Mouse (Mus musculus): ENCODE data around the gene Arfgap3. TPM values are rescaled to one million over a fixed set of nuclear protein-coding genes. Genes with fewer than 3 reads are reported as not detected.

The Arfgap3 gene
- polyA plus RNA-seq, 2 experiments: 10.1 to 15.3 TPM

GRCm38 (mm10) chr15:83292261-83293056 lies 57.6 kb downstream of the Arfgap3 start:
- no peak for DNase-seq (ENCODE audit: low read depth in 3 of 3, low spot score in 3 of 3)
- H3K36me3 ChIP-seq (replicated peaks; ENCODE audit: control insufficient read depth, insufficient read depth, low read depth): no peaks in the 10 kb centered on the region
- WGBS (ENCODE audit: insufficient replicate concordance): 63% methylated on average over 13 of the region's 13 CpGs
- no peaks in the 10 kb centered on the region for H3K27me3 ChIP-seq (ENCODE audit: control insufficient read depth, insufficient read depth, low read length)
- H3K4me1 ChIP-seq (replicated peaks; ENCODE audit: control insufficient read depth in 2 of 2, insufficient read depth in 2 of 2, low read length in 1 of 2): peaks cover 0 to 6% of the 10 kb centered on the region in 2 experiments; a peak in 1 of 4 replicates
- no peaks in the 10 kb centered on the region for H3K9me3 ChIP-seq (ENCODE audit: control insufficient read depth, low read length)
- no peak for ATAC-seq (ENCODE audit: insufficient read depth)
- no peak overlapping the region for H3K4me3 ChIP-seq (ENCODE audit: insufficient read depth in 1 of 2, low read depth in 2 of 2, low read length in 2 of 2)
- TF ChIP-seq CTCF (IDR thresholded peaks at IDR 0.05; ENCODE audit: low read depth): no peak
- TF ChIP-seq EP300 (IDR thresholded peaks at IDR 0.05; ENCODE audit: low read depth): no peak
- H3K9ac ChIP-seq (replicated peaks): no peak overlapping the region
- no peak overlapping the region for H3K4me2 ChIP-seq (ENCODE audit: low read depth)
- H3K27ac ChIP-seq: no peak overlapping the region

- no peak overlapping the region for H3K4me3 ChIP-seq (ENCODE audit: insufficient read depth in 1 of 2, low read depth in 2 of 2, low read length in 2 of 2)
- no peaks in the 10 kb centered on the region for H3K9me3 ChIP-seq (ENCODE audit: control insufficient read depth, low read length)
- WGBS (ENCODE audit: insufficient replicate concordance): 50% methylated on average over 2 of the region's 2 CpGs
- H3K4me1 ChIP-seq (replicated peaks; ENCODE audit: control insufficient read depth in 2 of 2, insufficient read depth in 2 of 2, low read length in 1 of 2): peaks cover 0 to 6% of the 10 kb centered on the region in 2 experiments; a peak in 1 of 4 replicates
- no peaks in the 10 kb centered on the region for H3K36me3 ChIP-seq (replicated peaks; ENCODE audit: control insufficient read depth, insufficient read depth, low read depth)
- DNase-seq (ENCODE audit: low read depth in 3 of 3, low spot score in 3 of 3): no peak
- no peak overlapping the region for H3K9ac ChIP-seq (replicated peaks)
- no peak for TF ChIP-seq EP300 (IDR thresholded peaks at IDR 0.05; ENCODE audit: low read depth)
- TF ChIP-seq CTCF (IDR thresholded peaks at IDR 0.05; ENCODE audit: low read depth): no peak
- H3K27ac ChIP-seq: no peak overlapping the region
- no peak for ATAC-seq (ENCODE audit: insufficient read depth)
- H3K27me3 ChIP-seq (ENCODE audit: control insufficient read depth, insufficient read depth, low read length): no peaks in the 10 kb centered on the region
- no peak overlapping the region for H3K4me2 ChIP-seq (ENCODE audit: low read depth)
These were observed 59.1 kb downstream of the Arfgap3 start for GRCm38 (mm10) chr15:83290899-83291298.

- WGBS (ENCODE audit: insufficient replicate concordance): 59% methylated on average over 8 of the region's 8 CpGs
- no peak overlapping the region for H3K9ac ChIP-seq (replicated peaks)
- no peaks in the 10 kb centered on the region for H3K36me3 ChIP-seq (replicated peaks; ENCODE audit: control insufficient read depth, insufficient read depth, low read depth)
- no peaks in the 10 kb centered on the region for H3K9me3 ChIP-seq (ENCODE audit: control insufficient read depth, low read length)
- no peaks in the 10 kb centered on the region for H3K4me1 ChIP-seq (replicated peaks; ENCODE audit: control insufficient read depth in 2 of 2, insufficient read depth in 2 of 2, low read length in 1 of 2)
- DNase-seq (ENCODE audit: low read depth in 3 of 3, low spot score in 3 of 3): no peak
- H3K27ac ChIP-seq: no peak overlapping the region
- no peak for ATAC-seq (ENCODE audit: insufficient read depth)
- no peak overlapping the region for H3K4me2 ChIP-seq (ENCODE audit: low read depth)
- no peaks in the 10 kb centered on the region for H3K27me3 ChIP-seq (ENCODE audit: control insufficient read depth, insufficient read depth, low read length)
- H3K4me3 ChIP-seq (ENCODE audit: insufficient read depth in 1 of 2, low read depth in 2 of 2, low read length in 2 of 2): no peak overlapping the region
- no peak for TF ChIP-seq EP300 (IDR thresholded peaks at IDR 0.05; ENCODE audit: low read depth)
- TF ChIP-seq CTCF (IDR thresholded peaks at IDR 0.05; ENCODE audit: low read depth): no peak
These were observed 65.2 kb downstream of the Arfgap3 start for GRCm38 (mm10) chr15:83284828-83285227.

GRCm38 (mm10) chr15:83282397-83282796 lies 67.7 kb downstream of the Arfgap3 start:
- H3K4me3 ChIP-seq (ENCODE audit: insufficient read depth in 1 of 2, low read depth in 2 of 2, low read length in 2 of 2): no peak overlapping the region
- WGBS (ENCODE audit: insufficient replicate concordance): 48% methylated on average over 5 of the region's 5 CpGs
- no peaks in the 10 kb centered on the region for H3K27me3 ChIP-seq (ENCODE audit: control insufficient read depth, insufficient read depth, low read length)
- no peak overlapping the region for H3K9ac ChIP-seq (replicated peaks)
- DNase-seq (ENCODE audit: low read depth in 3 of 3, low spot score in 3 of 3) (no peak), ATAC-seq (ENCODE audit: insufficient read depth) (no peak)
- H3K9me3 ChIP-seq (ENCODE audit: control insufficient read depth, low read length): no peaks in the 10 kb centered on the region
- no peak for TF ChIP-seq EP300 (IDR thresholded peaks at IDR 0.05; ENCODE audit: low read depth)
- TF ChIP-seq CTCF (IDR thresholded peaks at IDR 0.05; ENCODE audit: low read depth): no peak
- H3K27ac ChIP-seq: no peak overlapping the region
- no peaks in the 10 kb centered on the region for H3K4me1 ChIP-seq (replicated peaks; ENCODE audit: control insufficient read depth in 2 of 2, insufficient read depth in 2 of 2, low read length in 1 of 2)
- no peak overlapping the region for H3K4me2 ChIP-seq (ENCODE audit: low read depth)
- no peaks in the 10 kb centered on the region for H3K36me3 ChIP-seq (replicated peaks; ENCODE audit: control insufficient read depth, insufficient read depth, low read depth)

- 59% methylated on average over 11 of the region's 11 CpGs for WGBS (ENCODE audit: insufficient replicate concordance)
- ATAC-seq (ENCODE audit: insufficient read depth): no peak
- H3K27ac ChIP-seq: no peak overlapping the region
These were observed 68.7 kb downstream of the Arfgap3 start for GRCm38 (mm10) chr15:83281303-83281702.

More at GRCm38 (mm10) chr15:83281303-83281702, 68.7 kb downstream of the Arfgap3 start:
- Histone ChIP-seq H3K4me3 (ENCODE audit: insufficient read depth in 1 of 2, low read depth in 2 of 2, low read length in 2 of 2) (no peak overlapping the region), H3K4me2 (ENCODE audit: low read depth) (no peak overlapping the region), H3K27me3 (ENCODE audit: control insufficient read depth, insufficient read depth, low read length) (no peaks in the 10 kb centered on the region), H3K9ac (replicated peaks) (no peak overlapping the region), H3K4me1 (replicated peaks; ENCODE audit: control insufficient read depth in 2 of 2, insufficient read depth in 2 of 2, low read length in 1 of 2) (no peaks in the 10 kb centered on the region), H3K9me3 (ENCODE audit: control insufficient read depth, low read length) (no peaks in the 10 kb centered on the region), H3K36me3 (replicated peaks; ENCODE audit: control insufficient read depth, insufficient read depth, low read depth) (no peaks in the 10 kb centered on the region)
- TF ChIP-seq EP300 (IDR thresholded peaks at IDR 0.05; ENCODE audit: low read depth) (no peak), CTCF (IDR thresholded peaks at IDR 0.05; ENCODE audit: low read depth) (no peak)
- no peak for DNase-seq (ENCODE audit: low read depth in 3 of 3, low spot score in 3 of 3)

Data from liver, embryonic 14.5 days (tissue).